7 mouse cellular contexts compared by ENCODE assay signal in genomic region chr17:26676252-26676615, GRCm38 (mm10). TPM values are rescaled to one million over a fixed set of nuclear protein-coding genes. Genes with fewer than 3 reads are reported as not detected.
DNase-seq lines count a peak whose midpoint lies in the region; ATAC-seq and TF ChIP-seq lines count a peak whose summit lies in the region.

No protein-coding gene starts in this region.

- no peaks in the 10 kb centered on the region for H3K36me3 ChIP-seq in embryonic facial prominence, embryonic 12.5 days
- H3K36me3 ChIP-seq in heart, adult 2 months (ENCODE audit: control insufficient read depth, insufficient read depth, low read length), result 0 out of 2 replicates have a peak, but pooled peaks cover 3% of the 10 kb centered on the region
- H3K36me3 ChIP-seq in limb, embryonic 13.5 days, result peaks cover 7% of the 10 kb centered on the region; the same call in 1 of the 2 replicates
- H3K36me3 ChIP-seq in midbrain, embryonic 16.5 days (ENCODE audit: control insufficient read depth, insufficient read depth, low read length), result no peaks in the 10 kb centered on the region

- peak overlapping the region; percentile 59 for H3K4me2 ChIP-seq in embryonic facial prominence, embryonic 12.5 days (replicated peaks)
- H3K4me2 ChIP-seq in limb, embryonic 13.5 days (replicated peaks), result peak overlapping the region; percentile 77
- peak overlapping the region; percentile 87 for H3K4me2 ChIP-seq in midbrain, embryonic 16.5 days (ENCODE audit: low read length)

- DNase-seq in adrenal gland, postnatal 25 days, result peak; percentile 89
- peak; percentile 91 for DNase-seq in heart, adult 2 months
- peak; percentile 91 to 94 for DNase-seq in kidney, adult 8-10 months
- DNase-seq in spleen, postnatal 10 days (ENCODE audit: low spot score in 2 of 2), result peak; percentile 83 to 94

- peaks cover 10% of the 10 kb centered on the region for H3K79me2 ChIP-seq in heart, adult 2 months (replicated peaks; ENCODE audit: control insufficient read depth, insufficient read depth, low read length)

- peak overlapping the region; percentile 43 for H3K27ac ChIP-seq in embryonic facial prominence, embryonic 12.5 days
- peak overlapping the region; percentile 98 for H3K27ac ChIP-seq in heart, adult 2 months
- peak overlapping the region; percentile 74; the same call in 1 of the 2 replicates for H3K27ac ChIP-seq in limb, embryonic 13.5 days
- H3K27ac ChIP-seq in midbrain, embryonic 16.5 days (ENCODE audit: low read length), result peak overlapping the region; percentile 91

- peak; percentile 82 for ATAC-seq in embryonic facial prominence, embryonic 12.5 days (ENCODE audit: insufficient number of reproducible peaks, insufficient read depth, low FRiP score, low TSS enrichment)
- ATAC-seq in limb, embryonic 13.5 days (ENCODE audit: low FRiP score, low read depth), result peak; percentile 96
- peak; percentile 94 for ATAC-seq in midbrain, embryonic 16.5 days

- no peak for TF ChIP-seq CTCF in heart, adult 2 months (IDR thresholded peaks at IDR 0.05)

- H3K9me3 ChIP-seq in embryonic facial prominence, embryonic 12.5 days, result no peaks in the 10 kb centered on the region
- no peaks in the 10 kb centered on the region for H3K9me3 ChIP-seq in limb, embryonic 13.5 days
- no peaks in the 10 kb centered on the region for H3K9me3 ChIP-seq in midbrain, embryonic 16.5 days (replicated peaks; ENCODE audit: control insufficient read depth, low read length, poor library complexity, severe bottlenecking)

- no peak for TF ChIP-seq EP300 in heart, adult 2 months (IDR thresholded peaks at IDR 0.05; ENCODE audit: insufficient read depth, low read depth, low read length)

- under 1% methylated on average over 30 of the region's 30 CpGs for WGBS in embryonic facial prominence, embryonic 12.5 days
- WGBS in heart, adult 2 months, result under 1% methylated on average over 30 of the region's 30 CpGs
- WGBS in limb, embryonic 13.5 days, result under 1% methylated on average over 30 of the region's 30 CpGs
- under 1% methylated on average over 30 of the region's 30 CpGs for WGBS in midbrain, embryonic 16.5 days

- peaks cover 12% of the 10 kb centered on the region; the same call in 1 of the 2 replicates for H3K4me1 ChIP-seq in embryonic facial prominence, embryonic 12.5 days
- peaks cover 5% of the 10 kb centered on the region for H3K4me1 ChIP-seq in heart, adult 2 months (ENCODE audit: control insufficient read depth, insufficient read depth, low read length)
- peaks cover 23% of the 10 kb centered on the region for H3K4me1 ChIP-seq in limb, embryonic 13.5 days
- H3K4me1 ChIP-seq in midbrain, embryonic 16.5 days (ENCODE audit: control insufficient read depth, insufficient read depth, low read length), result peaks cover 22% of the 10 kb centered on the region

- peak overlapping the region; percentile 91 for H3K4me3 ChIP-seq in embryonic facial prominence, embryonic 12.5 days
- H3K4me3 ChIP-seq in heart, adult 2 months, result peak overlapping the region; percentile 79
- H3K4me3 ChIP-seq in limb, embryonic 13.5 days, result peak overlapping the region; percentile 82
- H3K4me3 ChIP-seq in midbrain, embryonic 16.5 days (ENCODE audit: low read depth, low read length), result peak overlapping the region; percentile 84

- no peaks in the 10 kb centered on the region for H3K27me3 ChIP-seq in embryonic facial prominence, embryonic 12.5 days
- no peaks in the 10 kb centered on the region for H3K27me3 ChIP-seq in heart, adult 2 months (ENCODE audit: control insufficient read depth, insufficient read depth, low read length)
- H3K27me3 ChIP-seq in limb, embryonic 13.5 days, result no peaks in the 10 kb centered on the region
- H3K27me3 ChIP-seq in midbrain, embryonic 16.5 days (ENCODE audit: control insufficient read depth, insufficient read depth, low read depth, low read length), result peaks cover 8% of the 10 kb centered on the region

- peak overlapping the region; percentile 66 for H3K9ac ChIP-seq in embryonic facial prominence, embryonic 12.5 days
- peak overlapping the region; percentile 88 for H3K9ac ChIP-seq in heart, adult 2 months (ENCODE audit: low read depth, low read length)
- peak overlapping the region; percentile 78 for H3K9ac ChIP-seq in limb, embryonic 13.5 days
- peak overlapping the region; percentile 87 for H3K9ac ChIP-seq in midbrain, embryonic 16.5 days (ENCODE audit: low read depth, low read length)

- peak; percentile 90 for TF ChIP-seq POLR2A in heart, adult 2 months (IDR thresholded peaks at IDR 0.05; ENCODE audit: insufficient read depth, low read depth, low read length)

- intact Hi-C loops in heart, adult 2 months (cut with DNase I), result loop anchor here (5.0 kb wide), 2 partner anchors 36 to 211 kb away; no protein-coding TSS in a partner anchor

RNA-seq across cellular contexts. Expression of gene Atp6v0e, which starts 13.2 kb away (rescaled TPM):
- 172 and 213 TPM in 2 replicates for total RNA-seq in adrenal gland, postnatal 25 days (2021)
- 118 and 119 TPM in 2 replicates for polyA plus RNA-seq in embryonic facial prominence, embryonic 12.5 days (2016; fragmentation: Nextera tagmentation; extraction: Ambion mirVana)
- 10 to 100 TPM; 60.9 to 67.2 TPM for total RNA-seq in heart, adult 2 months (2021)
- polyA plus RNA-seq in heart, adult 2 months (2012; rRNA removed), result 143 and 187 TPM in 2 replicates
- 161 and 174 TPM in 2 replicates for polyA plus RNA-seq in limb, embryonic 13.5 days (2015; fragmentation: Nextera tagmentation; extraction: Ambion mirVana)
- 77.2 and 83.0 TPM in 2 replicates for polyA plus RNA-seq in midbrain, embryonic 16.5 days (2015; fragmentation: Nextera tagmentation; extraction: Ambion mirVana)

RNA-seq across cellular contexts. Expression of gene Crebrf, which starts 39.2 kb away (rescaled TPM):
- total RNA-seq in adrenal gland, postnatal 25 days (2021), result 43.9 and 71.9 TPM in 2 replicates
- 5.6 and 6.0 TPM in 2 replicates for polyA plus RNA-seq in embryonic facial prominence, embryonic 12.5 days (2016; fragmentation: Nextera tagmentation; extraction: Ambion mirVana)
- total RNA-seq in heart, adult 2 months (2021), result 10 to 100 TPM; 63.5 to 72.9 TPM
- 6.1 and 10.7 TPM in 2 replicates for polyA plus RNA-seq in heart, adult 2 months (2012; rRNA removed)
- polyA plus RNA-seq in limb, embryonic 13.5 days (2015; fragmentation: Nextera tagmentation; extraction: Ambion mirVana), result 5.6 and 8.3 TPM in 2 replicates
- 9.7 and 11.0 TPM in 2 replicates for polyA plus RNA-seq in midbrain, embryonic 16.5 days (2015; fragmentation: Nextera tagmentation; extraction: Ambion mirVana)

Comparison
In these comparisons a context has a peak if more than half of its experiments do, and no peak if none do; other contexts are left out.
1. Peak in every context shown above with its lines: DNase-seq, ATAC-seq, H3K4me3 ChIP-seq and H3K27ac ChIP-seq.
2. H3K27ac ChIP-seq: peak in every context shown above with its lines; median percentile 98 in heart, adult 2 months; 91 in midbrain, embryonic 16.5 days; 74 in limb, embryonic 13.5 days; 43 in embryonic facial prominence, embryonic 12.5 days.